Mouse (Mus musculus) adrenal gland, postnatal 14 days (tissue): ENCODE results near the gene Fam205a4. TPM values are rescaled to one million over a fixed set of nuclear protein-coding genes. Genes with fewer than 3 reads are reported as not detected.
"Not testable (repeated sequence)": the region's sequence is repeated elsewhere in the genome, so short reads cannot be mapped to it uniquely, and the experiment has no call there.

Experiments used
- DNase-seq: peaks from one replicate; pipeline ENCODE4 v3.0.0; 2021; ENCODE audit warnings: mixed read lengths
- long read RNA-seq, 2 experiments: library from polyadenylated mRNA; stranded (forward); transcript quantifications; one replicate each; pipeline ENCODE4 v2.0.0; 2021
- total RNA-seq: library from RNA; stranded (reverse); gene quantifications from 2 replicates; pipeline ENCODE4 v1.2.3, GENCODE M21; 2021

Gene Fam205a4
- 0.41 and 0.82 TPM in 2 replicates for total RNA-seq
- long read RNA-seq, experiment 1, result 0 reads
- long read RNA-seq, experiment 2, partial matches to known transcripts, result 0 of 1 reads
- long read RNA-seq, experiment 2, other reads (novel, unspliced or antisense), result 1 of 1 reads

DNA sequence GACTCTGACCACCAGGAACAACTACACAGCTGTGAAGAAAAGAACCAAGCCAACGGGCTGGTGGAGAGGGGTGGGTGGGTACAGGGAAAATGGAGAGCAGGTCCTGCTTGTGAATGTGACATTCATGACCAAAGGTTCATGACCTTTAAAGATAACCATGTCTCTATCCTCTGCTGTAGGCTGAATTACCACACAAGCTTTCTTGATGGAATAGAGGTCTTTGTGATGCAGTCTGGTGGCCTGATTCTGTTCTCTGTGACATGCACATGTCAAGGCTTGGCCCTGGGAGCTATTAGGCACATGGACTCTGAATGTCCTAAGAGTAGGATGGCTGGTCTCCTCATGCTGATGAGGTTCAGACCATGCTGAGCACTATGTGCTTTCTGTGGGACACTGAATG, at the start of gene Fam205a4:
Gene Fam205a4, plus strand, starts transcription at position 301 of the 400 bp plus-strand sequence.
- not testable (repeated sequence) for DNase-seq

DNA sequence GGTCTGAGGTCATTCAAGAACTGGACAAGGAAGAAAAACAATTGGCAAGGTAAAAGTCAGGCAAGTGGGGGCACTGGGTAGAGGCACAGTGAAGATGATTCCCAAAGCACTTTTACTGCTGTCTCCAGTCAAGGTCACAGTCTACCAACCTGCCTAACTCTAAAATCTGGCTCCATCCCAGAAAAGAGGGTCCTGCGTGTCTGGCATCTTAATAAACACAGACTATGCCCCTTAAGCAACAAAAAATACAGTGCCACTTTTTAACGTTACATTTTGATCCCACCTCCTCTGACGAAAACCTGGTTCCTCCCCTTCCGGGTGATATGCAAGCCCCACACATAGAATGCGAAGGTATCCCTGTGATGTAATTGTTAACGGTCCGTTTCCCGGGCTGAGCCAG, 24.6 kb upstream of the Fam205a4 start, which contains the start of gene Gm20878:
Gene Gm20878, plus strand, starts transcription at position 301 of the 400 bp plus-strand sequence.
- DNase-seq, result not testable (repeated sequence)

Other genes starting within 250 kb of the Fam205a4 start
- 106 and 110 TPM in 2 replicates for gene Dctn3, start 242.9 kb upstream of the Fam205a4 start, total RNA-seq
- gene Arid3c, start 234.9 kb upstream of the Fam205a4 start, total RNA-seq, result not detected in 2 replicates
- gene Galt, start 210.8 kb upstream of the Fam205a4 start, total RNA-seq, result 36.1 and 42.3 TPM in 2 replicates
- 67.1 and 76.7 TPM in 2 replicates for gene Sigmar1, start 209.9 kb upstream of the Fam205a4 start, total RNA-seq
- gene Ccl27a, start 191.8 kb upstream of the Fam205a4 start, total RNA-seq, result 29.7 and 34.9 TPM in 2 replicates
- gene Gm21541, start 62.4 kb upstream of the Fam205a4 start, total RNA-seq, result not detected in 2 replicates
- 4.2 and 4.8 TPM in 2 replicates for gene Gm20878, start 24.5 kb upstream of the Fam205a4 start, total RNA-seq
- not detected in 2 replicates for gene Gm21093, start 68.7 kb downstream of the Fam205a4 start, total RNA-seq
- not detected in 2 replicates for gene Gm3893, start 125.1 kb downstream of the Fam205a4 start, total RNA-seq
- gene Gm13304, start 148.8 kb downstream of the Fam205a4 start, total RNA-seq, result 2.2 and 17.7 TPM in 2 replicates
- gene Gm13306, start 187.4 kb downstream of the Fam205a4 start, total RNA-seq, result 17.8 TPM in 1 of 2 replicates, not detected in the other
- gene Gm13305, start 202.5 kb downstream of the Fam205a4 start, total RNA-seq, result 0.56 and 1.7 TPM in 2 replicates